ENCODE assay signal across 15 mouse cellular contexts in the genomic region with DNA sequence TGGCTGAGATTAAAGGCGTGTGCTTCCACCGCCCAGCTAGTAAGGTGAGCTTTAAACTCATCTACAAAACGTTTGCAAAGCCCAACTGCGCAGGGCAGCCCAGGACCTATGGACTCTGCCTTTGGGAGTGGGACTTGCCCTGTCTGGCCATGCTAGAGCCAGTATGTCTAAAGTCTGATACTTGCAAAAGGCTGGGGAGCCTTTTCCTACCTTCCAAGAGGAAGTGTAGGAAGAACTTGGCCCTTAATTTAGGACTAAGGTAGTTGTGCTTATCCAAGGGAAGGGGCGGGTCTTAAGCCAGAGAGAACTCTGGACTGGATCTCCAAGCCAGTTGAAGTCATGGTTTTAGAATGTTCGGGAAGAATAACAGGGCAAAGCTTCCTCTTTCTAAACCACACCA. TPM values are rescaled to one million over a fixed set of nuclear protein-coding genes. Genes with fewer than 3 reads are reported as not detected.
DNase-seq lines count a peak whose midpoint lies in the region; ATAC-seq and TF ChIP-seq lines count a peak whose summit lies in the region.
"Had no signal": no experiment of that assay in that cellular context is flagged by ENCODE, and none has a peak within 500 bp of the region (broad histone marks: within the 10 kb centered on the region; RNA-seq: fewer than 3 reads in every experiment).

No protein-coding gene starts in this region.

- TF ChIP-seq POLR2A in cortical plate, adult 2 months (IDR thresholded peaks at IDR 0.05; ENCODE audit: extremely low read depth, insufficient read depth, low read length), result no peak

- peak; percentile 88 for ATAC-seq in intestine, postnatal 0 days
- ATAC-seq in liver, embryonic 16.5 days (ENCODE audit: low read depth), result peak; percentile 73
- ATAC-seq in hindbrain, embryonic 14.5 days (ENCODE audit: low FRiP score), result no peak
- ATAC-seq: CD4-positive, CD25-positive, alpha-beta regulatory T cell, adult 4 months; forebrain, postnatal 0 days; midbrain, embryonic 16.5 days had no signal

- H3K4me1 ChIP-seq in cortical plate, adult 2 months (ENCODE audit: control insufficient read depth, insufficient read depth, low read length), result peaks cover 3% of the 10 kb centered on the region; the same call in 1 of the 2 replicates
- peaks cover 4% of the 10 kb centered on the region; the same call in 1 of the 2 replicates for H3K4me1 ChIP-seq in intestine, postnatal 0 days (replicated peaks; ENCODE audit: control insufficient read depth, insufficient read depth, low read length)
- peaks cover 7% of the 10 kb centered on the region for H3K4me1 ChIP-seq in liver, embryonic 16.5 days (ENCODE audit: control insufficient read depth, low read depth, low read length)
- H3K4me1 ChIP-seq in hindbrain, embryonic 14.5 days (replicated peaks; ENCODE audit: control insufficient read depth, insufficient read depth, low read length), result no peaks in the 10 kb centered on the region

- H3K27me3 ChIP-seq in intestine, postnatal 0 days (replicated peaks; ENCODE audit: control insufficient read depth, insufficient read depth, low read length), result no peaks in the 10 kb centered on the region
- no peaks in the 10 kb centered on the region for H3K27me3 ChIP-seq in liver, embryonic 16.5 days (ENCODE audit: control insufficient read depth, insufficient read depth, low read depth, low read length)
- no peaks in the 10 kb centered on the region for H3K27me3 ChIP-seq in hindbrain, embryonic 14.5 days (ENCODE audit: control insufficient read depth, insufficient read depth, low read length)
- H3K27me3 ChIP-seq: heart, embryonic 13.5 days; neural tube, embryonic 13.5 days had no signal

- 0 out of 2 replicates have a peak, but pooled peaks cover 4% of the 10 kb centered on the region for H3K36me3 ChIP-seq in intestine, postnatal 0 days (ENCODE audit: control insufficient read depth, insufficient read depth)
- H3K36me3 ChIP-seq in liver, embryonic 16.5 days (ENCODE audit: control insufficient read depth, insufficient read depth), result no peaks in the 10 kb centered on the region
- no peaks in the 10 kb centered on the region for H3K36me3 ChIP-seq in hindbrain, embryonic 14.5 days (replicated peaks; ENCODE audit: control insufficient read depth, insufficient read depth)
- H3K36me3 ChIP-seq: heart, embryonic 13.5 days; hindbrain, embryonic 10.5 days; neural tube, embryonic 13.5 days had no signal

- no peak overlapping the region for H3K4me3 ChIP-seq in cortical plate, adult 2 months (ENCODE audit: insufficient read depth, low read length)
- no peak overlapping the region for H3K4me3 ChIP-seq in intestine, postnatal 0 days (ENCODE audit: low read depth, low read length)
- no peak overlapping the region for H3K4me3 ChIP-seq in liver, embryonic 16.5 days (ENCODE audit: low read depth, low read length)
- H3K4me3 ChIP-seq in hindbrain, embryonic 14.5 days (replicated peaks; ENCODE audit: low read length), result no peak overlapping the region
- H3K4me3 ChIP-seq: heart, embryonic 13.5 days; hindbrain, embryonic 10.5 days; neural tube, embryonic 13.5 days had no signal

- H3K4me2 ChIP-seq in intestine, postnatal 0 days (replicated peaks; ENCODE audit: low read depth), result peak overlapping the region; percentile 17
- no peak overlapping the region for H3K4me2 ChIP-seq in liver, embryonic 16.5 days (ENCODE audit: low read depth, low read length)
- H3K4me2 ChIP-seq in hindbrain, embryonic 14.5 days (replicated peaks), result no peak overlapping the region
- H3K4me2 ChIP-seq: heart, embryonic 13.5 days; neural tube, embryonic 13.5 days had no signal

- H3K9ac ChIP-seq in intestine, postnatal 0 days (ENCODE audit: low read depth, low read length), result 0 out of 2 replicates have a peak overlapping the region, but pooled peaks have one; percentile 17
- no peak overlapping the region for H3K9ac ChIP-seq in liver, embryonic 16.5 days (ENCODE audit: low read depth, low read length)
- no peak overlapping the region for H3K9ac ChIP-seq in hindbrain, embryonic 14.5 days
- H3K9ac ChIP-seq: forebrain, postnatal 0 days; heart, embryonic 13.5 days; neural tube, embryonic 13.5 days had no signal

- H3K9me3 ChIP-seq in intestine, postnatal 0 days (ENCODE audit: control insufficient read depth), result no peaks in the 10 kb centered on the region
- H3K9me3 ChIP-seq in liver, embryonic 16.5 days (replicated peaks; ENCODE audit: control insufficient read depth, low read length), result no peaks in the 10 kb centered on the region
- H3K9me3 ChIP-seq in hindbrain, embryonic 14.5 days (ENCODE audit: control insufficient read depth, low read length), result no peaks in the 10 kb centered on the region
- H3K9me3 ChIP-seq: heart, embryonic 13.5 days; hindbrain, embryonic 10.5 days; neural tube, embryonic 13.5 days had no signal

- H3K27ac ChIP-seq in cortical plate, adult 2 months (ENCODE audit: insufficient read depth, low read length), result peak overlapping the region; percentile 61; the same call in 1 of the 2 replicates
- peak overlapping the region; percentile 83 for H3K27ac ChIP-seq in intestine, postnatal 0 days (ENCODE audit: low read depth, low read length)
- H3K27ac ChIP-seq in liver, embryonic 16.5 days (ENCODE audit: low read length), result peak overlapping the region; percentile 72
- H3K27ac ChIP-seq in hindbrain, embryonic 14.5 days, result no peak overlapping the region
- H3K27ac ChIP-seq: heart, embryonic 13.5 days; hindbrain, embryonic 10.5 days; neural tube, embryonic 13.5 days had no signal

- peak; percentile 69 for DNase-seq in kidney, postnatal 14 days
- DNase-seq in gastrocnemius, adult 18-20 months (ENCODE audit: low spot score), result no peak
- no peak for DNase-seq in hindbrain, embryonic 14.5 days (ENCODE audit: low spot score)
- DNase-seq in adrenal gland, postnatal 25 days, result no peak
- DNase-seq: forebrain, postnatal 0 days; gastrocnemius, postnatal 14 days; thymus, adult 2 months had no signal

- no peak for TF ChIP-seq CTCF in cortical plate, adult 2 months (IDR thresholded peaks at IDR 0.05; ENCODE audit: extremely low read depth, insufficient read depth, low read length)
- no peak for TF ChIP-seq CTCF in intestine, postnatal 0 days (IDR thresholded peaks at IDR 0.05; ENCODE audit: low read depth)

- 34% methylated on average over 6 of the region's 6 CpGs for WGBS in intestine, postnatal 0 days
- WGBS in liver, embryonic 16.5 days (ENCODE audit: insufficient replicate concordance), result 48% methylated on average over 6 of the region's 6 CpGs
- 82% methylated on average over 6 of the region's 6 CpGs for WGBS in hindbrain, embryonic 14.5 days

RNA-seq across cellular contexts. Expression of gene Mertk, which starts 11.9 kb away (rescaled TPM):
- polyA plus RNA-seq in cortical plate, adult 2 months (2012; rRNA removed), result 17.9 and 21.3 TPM in 2 replicates
- polyA plus RNA-seq in intestine, postnatal 0 days (2015; fragmentation: Nextera tagmentation; extraction: Ambion mirVana), result 16.2 and 16.8 TPM in 2 replicates
- 6.4 and 7.4 TPM in 2 replicates for polyA plus RNA-seq in liver, embryonic 16.5 days (2015; fragmentation: Nextera tagmentation; extraction: Ambion mirVana)
- total RNA-seq in gastrocnemius, adult 18-20 months (2021), result 1 to 10 TPM; 2.2 to 2.8 TPM
- 2.2 and 2.6 TPM in 2 replicates for polyA plus RNA-seq in hindbrain, embryonic 14.5 days (2014; fragmentation: Nextera tagmentation; extraction: Ambion mirVana)
- 6.6 and 9.9 TPM in 2 replicates for total RNA-seq in adrenal gland, postnatal 25 days (2021)

RNA-seq across cellular contexts. Expression of gene Anapc1, which starts 23.4 kb away (rescaled TPM):
- 36.5 and 41.5 TPM in 2 replicates for polyA plus RNA-seq in cortical plate, adult 2 months (2012; rRNA removed)
- 14.0 and 15.6 TPM in 2 replicates for polyA plus RNA-seq in intestine, postnatal 0 days (2015; fragmentation: Nextera tagmentation; extraction: Ambion mirVana)
- 24.2 and 24.9 TPM in 2 replicates for polyA plus RNA-seq in liver, embryonic 16.5 days (2015; fragmentation: Nextera tagmentation; extraction: Ambion mirVana)
- total RNA-seq in gastrocnemius, adult 18-20 months (2021), result 10 to 100 TPM; 30.0 to 31.1 TPM
- polyA plus RNA-seq in hindbrain, embryonic 14.5 days (2014; fragmentation: Nextera tagmentation; extraction: Ambion mirVana), result 55.7 and 55.8 TPM in 2 replicates
- total RNA-seq in adrenal gland, postnatal 25 days (2021), result 82.1 and 86.1 TPM in 2 replicates
